Mouse (Mus musculus) embryo, embryonic 11.5 days (tissue): ENCODE measurements around the gene Fbxw20.
"Not testable (repeated sequence)": the region's sequence is repeated elsewhere in the genome, so short reads cannot be mapped to it uniquely, and the experiment has no call there.

Experiments used
- DNase-seq: peaks from one replicate; pipeline ENCODE4 v3.0.0-alpha.2; 2012; ENCODE audit warnings: low read depth, low spot score

Fbxw20 gene

DNA sequence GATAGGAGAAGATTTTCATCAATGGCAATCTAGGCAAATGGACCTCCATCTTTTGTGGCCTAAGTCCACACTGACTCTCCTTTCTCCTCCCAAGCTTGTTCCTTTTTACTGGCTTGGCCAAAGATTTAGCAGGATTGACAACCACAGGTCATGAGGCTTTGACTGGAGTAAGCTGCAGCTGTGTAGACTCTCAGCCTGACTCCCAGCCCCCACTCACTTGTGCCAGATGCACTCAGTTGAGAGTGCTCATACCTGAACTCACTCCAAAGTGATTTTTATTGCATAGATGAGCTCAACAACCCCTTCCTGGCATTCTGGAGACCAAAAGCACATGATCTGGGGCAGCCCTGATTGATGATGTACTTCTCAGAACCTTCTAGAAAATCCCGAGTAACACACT, at the start of gene Fbxw20:
Gene Fbxw20 (minus strand): TSS at position 101 of the 400 bp plus-strand sequence.
- DNase-seq: no peak

DNA sequence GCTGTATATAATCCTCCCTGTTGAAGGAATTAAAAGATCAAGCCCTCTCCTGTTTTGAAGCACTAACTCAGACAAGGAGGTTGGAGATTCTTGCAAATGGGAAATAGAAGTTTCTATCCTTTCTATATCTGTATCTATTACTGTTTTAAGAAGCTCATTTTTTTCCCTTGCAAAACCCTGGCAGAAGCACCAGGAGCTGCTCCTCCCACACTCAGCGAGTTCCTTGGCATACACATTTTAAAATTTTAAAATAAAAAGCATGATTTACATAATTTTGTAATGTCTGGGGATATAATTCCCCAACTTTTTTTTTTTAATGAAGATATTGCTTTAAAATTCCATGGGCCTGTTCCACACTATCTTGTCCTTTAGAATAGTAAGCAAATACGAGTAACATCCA, 28.5 kb upstream of the Fbxw20 start:
- DNase-seq: no peak

DNA sequence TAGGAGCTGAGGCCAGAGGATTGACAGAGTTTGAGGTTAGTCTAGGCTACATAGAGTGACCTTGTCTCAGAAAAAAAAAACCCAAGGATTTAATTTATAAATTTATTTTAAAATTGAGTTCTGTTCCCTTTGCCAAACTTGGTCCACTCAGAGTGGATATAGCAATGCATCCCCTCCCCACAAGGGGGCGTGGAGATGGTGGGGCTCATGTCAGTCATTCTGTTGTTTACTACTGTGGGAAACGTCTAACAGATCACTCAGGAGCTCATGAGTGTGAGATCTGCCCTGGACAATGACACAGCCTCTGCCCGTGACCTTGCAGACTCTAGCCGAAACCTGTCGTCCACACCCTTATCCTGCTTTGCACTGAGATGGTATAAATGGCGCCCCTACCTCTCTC, 16.1 kb downstream of the Fbxw20 start:
- no peak for DNase-seq

DNA sequence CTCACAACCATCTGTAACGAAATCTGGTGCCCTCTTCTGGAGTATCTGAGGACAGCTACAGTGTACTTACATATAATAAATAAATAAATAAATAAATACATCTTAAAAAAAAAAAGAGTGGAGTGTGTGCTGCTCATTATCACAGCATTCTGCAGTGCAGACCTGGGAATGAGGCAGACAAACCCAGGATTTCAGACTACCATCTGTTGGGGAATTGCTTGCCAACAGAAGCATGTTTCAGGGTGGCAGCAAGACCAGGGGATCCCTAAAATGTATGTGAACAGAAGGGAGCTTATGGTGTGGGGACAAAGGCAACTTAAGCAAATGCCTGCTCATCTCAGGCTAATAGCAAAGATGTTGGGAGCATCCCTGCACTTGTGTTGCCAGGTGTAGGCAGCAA, 33.2 kb downstream of the Fbxw20 start:
- DNase-seq: not testable (repeated sequence)

DNA sequence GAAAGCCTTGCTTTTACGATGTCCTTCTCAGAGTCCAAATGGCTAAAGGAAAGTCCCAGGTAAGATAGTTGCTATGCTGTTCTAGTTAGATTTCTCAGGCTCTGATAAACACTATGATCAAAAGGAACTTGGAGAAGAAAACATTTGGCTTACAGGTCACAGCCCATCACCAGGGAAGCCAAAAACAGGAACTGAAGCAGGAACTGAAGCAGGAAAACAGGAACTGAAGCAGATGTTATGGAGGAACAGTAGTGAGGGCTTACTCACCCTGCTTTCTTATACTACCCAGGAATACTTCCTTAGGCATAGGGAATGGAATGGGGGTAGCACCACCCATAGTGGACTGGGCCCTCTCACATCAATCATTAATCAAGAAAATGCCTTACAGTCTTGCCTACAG, 34.2 kb downstream of the Fbxw20 start:
- DNase-seq: no peak

DNA sequence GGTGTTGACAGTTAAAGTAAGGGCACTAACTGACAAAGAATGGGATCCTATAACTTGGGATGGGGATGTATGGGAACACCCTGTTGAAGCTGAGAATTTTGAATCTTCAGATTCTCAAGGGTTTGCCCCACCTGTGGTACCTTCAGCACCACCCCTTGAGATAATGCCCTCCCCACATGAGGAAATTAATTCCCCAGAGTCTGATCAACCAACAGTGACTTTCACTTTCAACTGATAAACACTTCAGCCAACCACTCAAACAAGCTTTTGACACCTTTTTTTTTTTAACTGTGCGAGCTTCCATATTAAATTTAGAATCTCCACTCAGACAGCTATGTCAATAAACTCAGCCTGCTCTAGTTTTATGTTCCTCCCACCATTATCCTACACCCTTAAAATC, 35.2 kb downstream of the Fbxw20 start:
- no peak for DNase-seq

DNA sequence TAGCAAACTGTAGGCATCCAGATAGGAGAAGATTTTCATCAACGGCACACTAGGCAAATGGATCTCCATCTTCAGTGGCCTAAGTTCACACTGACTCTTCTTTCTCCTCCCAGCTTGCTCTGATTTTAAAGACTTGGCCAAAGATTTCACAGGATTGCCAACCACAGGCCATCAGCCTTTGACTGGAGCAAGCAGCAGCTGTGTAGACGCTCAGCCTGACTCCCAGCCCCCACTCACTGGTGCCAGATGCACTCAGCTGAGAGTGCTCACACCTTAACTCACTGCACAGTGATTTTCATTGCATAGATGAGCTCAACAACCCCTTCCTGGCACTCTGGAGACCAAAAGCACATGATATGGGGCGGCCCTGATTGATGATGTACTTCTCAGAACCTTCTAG, 38.7 kb downstream of the Fbxw20 start, which contains the start of gene Fbxw13:
Gene Fbxw13 (minus strand): TSS at position 101 of the 400 bp plus-strand sequence.
- not testable (repeated sequence) for DNase-seq

DNA sequence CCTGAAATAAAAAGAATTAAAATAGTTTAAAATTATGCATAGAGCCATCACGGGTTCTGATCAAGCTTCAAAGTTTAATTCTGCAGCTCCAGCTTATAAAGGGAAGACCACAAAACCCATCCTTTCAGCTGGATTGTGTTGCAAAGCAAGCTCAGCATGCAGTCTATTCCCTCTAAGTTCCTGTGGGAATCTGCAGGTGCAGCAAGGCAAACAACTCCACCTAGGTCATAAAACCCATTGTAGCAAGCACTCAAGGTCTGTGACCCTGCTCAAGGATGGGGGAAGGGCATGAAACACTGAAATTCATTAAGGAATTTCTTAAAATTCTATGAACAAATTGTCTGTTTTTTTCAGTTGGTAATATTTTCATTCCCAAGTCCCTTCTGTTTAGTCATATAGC, 57.3 kb downstream of the Fbxw20 start:
- DNase-seq: no peak

DNA sequence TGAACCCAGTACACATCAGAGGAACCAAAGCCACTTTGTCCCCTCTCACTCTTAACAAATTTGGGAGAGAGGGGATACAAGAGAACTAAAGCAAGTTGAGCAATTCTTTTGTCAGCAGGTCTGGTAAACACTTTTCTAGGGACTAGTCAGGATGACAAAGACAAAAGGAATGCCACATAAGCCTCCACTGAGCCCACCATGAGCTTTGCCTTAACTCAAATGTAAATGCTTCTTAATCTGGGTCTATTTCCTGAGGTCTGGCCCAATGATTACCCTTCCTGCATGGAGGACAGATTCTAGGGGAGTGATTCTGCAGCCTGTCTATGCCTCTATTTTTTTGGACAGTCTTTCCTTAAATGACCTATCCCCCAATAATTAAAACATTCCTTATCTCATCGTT, 58.3 kb downstream of the Fbxw20 start:
- DNase-seq: no peak
